Mouse (Mus musculus) urinary bladder, postnatal 4 days (tissue): ENCODE data around the gene Hcn2.

Experiments
- DNase-seq, 2 experiments: peaks; one replicate each; pipeline ENCODE4 v3.0.0; 2021 to 2022; ENCODE audit warnings: low spot score in 2 of 2

Hcn2 gene

DNA sequence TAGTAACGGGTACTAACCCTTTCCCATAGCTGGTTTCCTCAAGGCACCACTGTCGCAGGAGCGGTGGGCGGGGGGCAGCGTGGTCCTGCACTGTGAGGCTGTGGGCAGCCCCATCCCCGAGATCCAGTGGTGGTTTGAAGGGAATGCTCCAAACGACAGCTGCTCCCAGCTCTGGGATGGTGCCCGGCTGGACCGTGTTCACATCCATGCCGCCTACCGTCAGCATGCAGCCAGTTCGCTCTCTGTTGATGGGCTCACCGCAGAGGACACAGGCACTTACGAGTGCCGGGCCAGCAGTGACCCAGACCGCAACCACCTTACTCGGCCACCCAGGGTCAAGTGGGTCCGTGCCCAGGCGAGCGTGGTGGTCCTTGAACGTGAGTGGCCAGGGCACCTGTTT is 7.8 kb upstream of the Hcn2 start:
- DNase-seq, result no peak

DNA sequence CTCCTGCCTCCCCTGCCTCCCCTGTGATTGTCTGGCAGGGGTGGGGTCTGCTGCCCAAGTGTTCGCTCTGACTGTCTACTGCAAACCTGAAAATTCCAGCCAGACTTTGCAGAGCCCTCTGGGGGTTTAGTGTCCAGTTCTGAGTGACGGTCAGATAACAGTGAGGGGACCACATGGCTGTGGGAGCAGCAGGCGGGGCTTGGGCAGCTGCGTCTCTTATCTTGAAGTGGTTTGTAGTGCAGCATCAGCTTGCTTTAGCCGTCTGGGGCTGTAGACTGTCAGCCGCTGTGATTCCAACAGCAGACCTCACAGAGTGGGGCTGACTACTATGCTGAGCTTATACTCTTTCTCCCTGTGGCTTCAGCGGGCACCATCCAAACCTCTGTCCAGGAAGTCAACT is 7.1 kb upstream of the Hcn2 start:
- no peak for DNase-seq

DNA sequence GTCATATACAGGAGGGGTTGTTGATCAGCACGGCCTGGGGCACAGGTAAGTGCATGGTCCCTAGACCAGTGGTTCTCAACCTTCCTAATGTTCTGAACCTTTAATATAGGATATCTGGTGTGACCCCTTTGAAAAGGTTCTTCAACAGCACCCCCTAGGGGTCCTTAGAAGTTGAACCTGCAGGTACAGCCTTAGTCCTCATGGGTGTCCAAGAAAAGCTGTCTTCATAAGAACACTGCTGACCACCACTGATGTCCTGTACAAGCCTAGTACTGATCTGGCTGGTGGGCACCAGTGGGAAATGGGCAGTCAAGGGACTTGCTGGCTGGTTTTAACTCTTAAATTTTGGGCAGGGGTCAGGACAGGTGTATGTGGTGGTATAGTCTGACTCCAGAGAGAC is 4.4 kb upstream of the Hcn2 start:
- DNase-seq, result no peak

DNA sequence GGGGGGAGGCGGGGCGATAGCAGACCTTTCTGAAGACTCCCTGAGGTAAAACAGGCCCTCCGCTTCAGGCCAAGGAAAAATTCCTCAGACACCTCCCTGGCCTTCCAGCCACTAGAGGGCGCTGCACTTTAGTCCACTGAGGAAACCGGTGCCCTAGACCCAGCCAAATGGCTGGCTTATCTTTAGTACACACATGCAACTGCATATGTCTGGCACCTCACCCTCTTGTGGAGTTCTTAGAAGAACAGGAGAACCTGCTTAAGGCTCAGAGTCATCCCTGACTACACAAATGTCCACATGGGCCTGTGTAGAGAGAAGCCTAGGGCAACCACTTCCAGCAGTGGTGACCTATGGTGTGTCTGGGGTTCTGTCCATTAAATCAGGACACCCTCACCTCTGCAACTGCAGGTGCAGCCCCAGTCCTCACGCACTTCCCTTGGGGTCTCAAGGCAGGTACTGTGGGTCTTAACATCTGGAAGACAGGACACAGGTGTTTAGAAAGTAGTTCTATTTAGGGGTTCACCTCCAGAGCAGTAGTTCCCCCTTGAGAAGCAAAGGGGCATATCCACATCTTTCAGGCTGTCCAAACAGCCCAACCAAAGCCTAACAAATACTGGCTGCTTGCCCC is 3.8 kb upstream of the Hcn2 start:
- peak; percentile 69 to 86 for DNase-seq

DNA sequence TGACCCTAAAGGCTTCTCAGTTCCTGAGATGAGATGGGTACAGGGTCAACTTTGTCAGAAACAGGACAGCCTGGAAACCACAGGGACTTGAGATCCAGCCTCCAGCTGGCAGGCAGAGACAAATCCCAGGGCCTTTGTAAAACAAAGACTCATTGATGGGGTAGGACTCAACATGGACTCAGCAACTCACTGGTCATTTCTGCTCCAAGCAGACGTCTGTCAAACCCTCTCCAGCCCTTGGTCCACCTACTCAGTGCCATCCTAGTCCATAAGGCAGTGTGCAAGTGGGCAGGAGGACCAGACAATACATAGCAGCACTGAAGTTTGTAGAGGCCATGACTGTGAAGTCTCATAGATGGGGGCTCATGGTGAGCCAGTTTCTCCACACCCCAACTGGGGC is 3.3 kb upstream of the Hcn2 start:
- no peak for DNase-seq

DNA sequence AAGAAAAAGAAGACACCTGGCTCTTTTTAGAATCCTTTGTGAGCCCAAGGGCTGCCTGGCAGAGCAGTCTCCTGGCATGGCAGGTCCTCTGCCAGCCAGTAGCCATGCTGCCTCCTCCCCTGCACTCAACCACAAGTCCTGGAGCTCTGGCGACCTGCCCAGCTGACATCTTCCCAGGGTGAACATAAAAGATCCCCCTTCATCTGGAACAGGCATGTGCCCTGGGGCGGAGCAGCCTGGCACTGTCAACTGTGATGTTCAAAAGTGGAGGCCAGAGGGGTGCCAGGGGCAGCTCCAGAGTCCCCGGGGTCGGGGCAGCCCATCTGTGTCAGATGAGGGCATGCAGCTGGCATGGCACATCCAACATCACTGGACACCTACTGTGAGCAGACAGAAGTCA is 1.4 kb upstream of the Hcn2 start:
- DNase-seq, result no peak

DNA sequence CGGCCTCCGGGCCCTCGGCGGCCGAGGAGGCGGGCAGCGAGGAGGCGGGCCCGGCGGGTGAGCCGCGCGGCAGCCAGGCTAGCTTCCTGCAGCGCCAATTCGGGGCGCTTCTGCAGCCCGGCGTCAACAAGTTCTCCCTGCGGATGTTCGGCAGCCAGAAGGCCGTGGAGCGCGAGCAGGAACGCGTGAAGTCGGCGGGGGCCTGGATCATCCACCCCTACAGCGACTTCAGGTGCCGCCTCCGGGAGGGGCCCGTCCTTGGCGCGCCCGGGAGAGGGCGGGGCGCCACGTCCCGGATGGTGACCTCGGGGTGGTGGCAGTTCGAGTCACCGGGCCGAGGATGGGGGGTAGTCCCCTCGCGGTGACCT is 538 bp downstream of the Hcn2 start:
- DNase-seq, result no peak

DNA sequence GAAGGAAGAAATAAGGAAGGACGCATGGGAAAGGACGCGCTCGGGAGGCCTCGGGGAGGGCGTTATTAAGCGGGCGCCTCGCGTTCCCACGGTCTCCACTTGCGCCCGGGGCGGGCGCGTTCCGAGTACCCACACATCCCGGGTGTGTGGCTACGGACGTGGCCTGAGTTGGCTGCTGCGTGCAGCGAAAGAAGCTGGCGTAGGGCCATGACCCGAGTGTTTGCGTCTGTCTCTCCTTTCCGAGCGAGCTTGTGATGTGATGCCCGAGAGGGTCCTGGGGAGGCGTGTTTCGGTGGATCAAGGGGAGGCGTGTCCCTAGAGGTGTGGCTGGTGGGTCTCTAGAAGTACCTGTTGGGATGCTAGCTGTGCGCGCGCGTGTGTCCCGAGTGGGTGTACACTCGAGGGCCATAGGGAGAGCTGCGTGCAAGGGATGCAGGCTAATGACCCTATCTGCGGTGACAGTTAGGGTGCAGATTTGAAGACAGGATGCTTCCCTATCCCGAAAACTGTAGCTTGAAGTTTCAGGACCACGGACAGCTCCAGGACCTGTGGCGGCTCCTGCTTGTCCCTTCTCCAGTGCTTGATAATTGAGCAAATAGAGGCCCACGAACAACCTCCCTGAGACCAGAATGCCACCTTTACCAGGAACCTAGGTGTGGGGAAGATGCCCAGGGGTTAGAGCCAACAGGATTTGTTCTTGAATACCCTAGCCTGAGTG is 1.4 kb downstream of the Hcn2 start:
- peak in 1 of 2 experiments; percentile 80 for DNase-seq

DNA sequence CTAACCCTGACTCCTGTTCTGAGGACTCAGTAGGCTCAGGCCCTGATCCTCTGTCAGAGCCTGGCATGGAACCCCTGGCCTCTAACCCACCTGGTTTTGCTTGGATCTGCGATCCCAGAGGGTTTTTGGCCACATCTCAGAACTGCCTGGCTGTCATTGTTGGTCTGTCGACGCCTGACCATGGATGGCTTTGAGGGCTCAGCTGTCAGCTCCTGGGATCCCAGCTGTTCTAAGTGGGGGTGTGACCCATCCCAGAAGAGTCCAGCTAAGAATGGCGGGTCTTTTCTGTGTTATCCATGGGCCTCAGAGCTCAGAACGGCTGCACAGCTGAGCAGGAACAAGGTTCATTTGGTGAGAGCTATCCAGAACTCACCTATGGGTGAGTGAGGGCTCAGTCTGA is 4.7 kb downstream of the Hcn2 start:
- no peak for DNase-seq

DNA sequence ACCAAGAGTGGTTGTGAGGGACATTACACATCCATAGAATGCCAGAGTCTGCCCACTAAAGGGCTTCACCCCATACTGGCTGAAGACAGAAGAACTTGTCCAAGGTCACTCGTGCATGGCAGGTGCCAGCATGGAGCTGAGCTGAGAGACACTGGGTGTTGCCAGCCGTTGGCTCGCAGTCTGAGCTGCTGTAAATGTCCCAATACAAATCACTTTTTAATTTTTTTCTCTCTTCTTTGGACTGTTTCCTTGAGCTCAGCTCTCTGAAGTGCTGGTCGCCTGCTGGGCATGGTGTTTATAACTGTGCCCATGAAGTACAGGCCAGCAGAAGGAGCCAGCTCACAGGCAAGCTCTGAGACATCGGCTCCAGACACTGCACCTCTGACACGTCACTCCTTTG is 6.6 kb downstream of the Hcn2 start:
- DNase-seq, result no peak

DNA sequence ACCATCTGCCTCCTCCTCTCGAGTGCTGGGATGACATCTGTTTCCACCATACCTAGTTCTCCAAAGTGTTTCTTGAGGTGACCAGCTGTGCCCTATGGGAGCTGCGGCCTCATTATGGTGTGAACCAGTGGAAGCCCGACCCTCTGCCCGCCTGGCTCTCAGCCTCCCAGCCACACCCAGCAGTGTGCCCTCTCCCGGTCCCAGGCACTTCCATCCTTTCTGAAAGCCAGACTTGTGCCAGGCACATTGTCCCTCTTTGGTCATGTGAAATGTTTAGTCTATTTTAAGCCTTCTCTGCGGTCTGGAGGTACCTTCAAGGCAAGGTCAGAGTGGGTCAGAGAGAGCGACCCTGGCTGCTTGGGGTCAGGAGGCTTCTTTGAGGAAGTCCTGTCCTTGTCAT is 7.3 kb downstream of the Hcn2 start:
- no peak for DNase-seq

DNA sequence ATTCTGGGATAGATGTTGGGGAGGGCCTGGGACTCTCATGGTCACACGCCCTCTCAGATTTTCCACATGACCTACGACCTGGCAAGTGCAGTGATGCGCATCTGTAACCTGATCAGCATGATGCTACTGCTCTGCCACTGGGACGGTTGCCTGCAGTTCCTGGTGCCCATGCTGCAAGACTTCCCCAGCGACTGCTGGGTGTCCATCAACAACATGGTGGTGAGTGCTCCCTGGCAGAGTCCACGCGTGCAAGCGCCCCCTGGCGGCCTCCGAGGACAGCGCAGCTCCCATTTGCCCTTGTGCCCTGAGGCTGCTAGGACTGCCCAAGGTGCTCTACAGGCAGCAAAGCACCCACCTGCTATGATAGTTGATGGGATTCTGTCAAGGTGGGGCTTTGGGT is 9.7 kb downstream of the Hcn2 start:
- no peak for DNase-seq

DNA sequence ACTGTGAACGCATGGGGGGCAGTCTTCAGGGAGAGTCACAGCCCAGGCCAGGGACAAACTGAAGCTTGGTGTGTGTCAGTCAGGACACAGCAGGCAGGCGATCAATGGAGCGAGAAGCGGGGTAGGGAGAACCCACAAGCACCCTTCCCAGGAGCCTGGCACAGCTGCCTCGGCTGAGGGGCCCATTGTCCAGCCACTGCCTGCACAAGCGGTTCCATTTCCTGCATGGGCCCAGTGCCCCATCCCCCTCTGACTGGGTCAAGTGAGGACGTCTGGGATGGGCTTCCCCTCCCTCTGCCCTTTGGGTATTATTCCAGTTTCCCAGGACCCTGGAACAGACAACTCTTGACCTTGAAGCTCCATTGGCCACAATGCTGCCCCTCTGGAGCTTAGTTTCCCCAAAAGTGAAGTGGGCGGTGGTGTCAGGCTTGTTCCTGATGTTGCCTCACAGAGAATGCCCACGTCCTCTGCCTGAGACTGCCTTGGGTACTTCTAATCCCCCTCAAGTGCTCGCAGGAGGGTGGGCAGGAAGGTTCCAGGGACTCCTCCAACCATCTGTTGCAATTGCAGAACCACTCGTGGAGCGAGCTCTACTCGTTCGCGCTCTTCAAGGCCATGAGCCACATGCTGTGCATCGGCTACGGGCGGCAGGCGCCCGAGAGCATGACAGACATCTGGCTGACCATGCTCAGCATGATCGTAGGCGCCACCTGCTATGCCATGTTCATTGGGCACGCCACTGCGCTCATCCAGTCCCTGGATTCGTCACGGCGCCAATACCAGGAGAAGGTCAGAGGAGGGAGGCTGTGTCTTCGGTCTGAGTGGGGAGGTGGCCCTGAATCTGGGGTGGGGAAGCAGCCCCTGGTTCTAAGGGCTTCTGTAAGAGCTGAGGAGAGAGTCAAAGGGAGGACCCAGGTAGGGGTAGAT is 12.2 kb downstream of the Hcn2 start:
- no peak for DNase-seq

DNA sequence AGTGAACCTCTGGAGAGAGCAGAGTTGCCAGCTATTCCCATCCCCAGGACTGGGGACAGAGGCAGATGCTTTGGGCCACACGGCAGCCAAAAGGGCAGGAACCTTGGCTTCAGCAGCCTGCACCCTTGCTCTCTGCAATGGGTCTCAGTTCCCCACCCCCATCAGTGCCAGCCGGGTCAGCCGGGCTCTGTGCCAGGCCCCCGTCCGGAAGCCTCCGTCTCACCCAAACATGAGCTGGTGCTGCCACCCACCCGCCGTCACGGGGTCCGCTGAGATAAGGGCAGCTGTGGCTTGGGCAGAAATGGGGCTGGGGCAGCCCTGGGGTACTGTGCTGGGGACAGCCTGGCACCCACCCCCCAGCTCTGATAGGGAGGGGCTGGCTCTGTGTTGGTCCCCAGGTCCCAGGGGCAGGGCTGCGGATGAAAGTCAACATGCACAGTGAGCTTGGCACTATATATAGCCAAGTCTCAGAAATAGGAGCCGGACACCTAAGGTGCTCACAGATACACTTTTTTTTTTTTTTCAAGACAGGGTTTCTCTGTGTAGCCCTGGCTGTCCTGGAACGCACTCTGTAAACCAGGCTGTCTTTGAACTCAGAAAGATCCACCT is 13.0 kb downstream of the Hcn2 start:
- DNase-seq, result no peak

DNA sequence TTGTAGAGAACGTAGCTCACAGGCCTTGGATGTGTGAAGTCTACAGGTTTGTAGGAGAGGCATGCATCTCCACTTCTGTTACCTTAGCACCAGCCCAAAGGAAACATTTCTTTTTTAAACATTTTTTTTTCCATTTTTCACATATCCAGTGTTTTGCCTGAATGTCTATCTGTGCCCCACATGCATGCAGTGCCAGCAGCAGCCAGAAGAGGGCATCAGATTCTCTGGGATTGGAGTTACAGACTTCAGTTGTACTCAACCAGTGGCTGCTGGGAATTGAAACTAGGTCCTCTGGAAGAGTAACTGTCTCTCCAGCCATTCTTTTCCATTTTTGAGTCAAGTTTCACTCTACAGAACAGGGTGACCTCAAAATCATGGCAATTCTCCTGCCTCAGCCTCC is 16.1 kb downstream of the Hcn2 start:
- no peak for DNase-seq

DNA sequence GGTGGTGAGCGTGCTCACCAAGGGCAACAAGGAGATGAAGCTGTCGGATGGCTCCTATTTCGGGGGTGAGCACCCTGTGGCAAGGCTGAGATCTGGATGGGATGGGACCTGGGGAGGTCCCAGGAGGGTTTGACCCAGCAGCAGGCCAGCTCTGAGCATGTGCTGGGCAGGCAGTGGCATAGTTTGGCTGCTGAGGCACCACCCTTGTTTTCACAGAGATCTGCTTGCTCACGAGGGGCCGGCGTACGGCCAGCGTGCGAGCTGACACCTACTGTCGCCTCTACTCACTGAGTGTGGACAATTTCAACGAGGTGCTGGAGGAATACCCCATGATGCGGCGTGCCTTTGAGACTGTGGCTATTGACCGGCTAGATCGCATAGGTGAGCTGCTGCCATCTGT is 17.4 kb downstream of the Hcn2 start:
- DNase-seq, result no peak

DNA sequence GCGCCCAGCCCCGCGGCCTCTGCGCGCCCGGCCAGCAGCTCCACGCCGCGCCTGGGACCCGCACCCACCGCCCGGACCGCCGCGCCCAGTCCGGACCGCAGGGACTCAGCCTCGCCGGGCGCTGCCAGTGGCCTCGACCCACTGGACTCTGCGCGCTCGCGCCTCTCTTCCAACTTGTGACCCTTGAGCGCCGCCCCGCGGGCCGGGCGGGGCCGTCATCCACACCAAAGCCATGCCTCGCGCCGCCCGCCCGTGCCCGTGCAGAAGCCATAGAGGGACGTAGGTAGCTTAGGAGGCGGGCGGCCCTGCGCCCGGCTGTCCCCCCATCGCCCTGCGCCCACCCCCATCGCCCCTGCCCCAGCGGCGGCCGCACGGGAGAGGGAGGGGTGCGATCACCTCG is 18.9 kb downstream of the Hcn2 start:
- no peak for DNase-seq

DNA sequence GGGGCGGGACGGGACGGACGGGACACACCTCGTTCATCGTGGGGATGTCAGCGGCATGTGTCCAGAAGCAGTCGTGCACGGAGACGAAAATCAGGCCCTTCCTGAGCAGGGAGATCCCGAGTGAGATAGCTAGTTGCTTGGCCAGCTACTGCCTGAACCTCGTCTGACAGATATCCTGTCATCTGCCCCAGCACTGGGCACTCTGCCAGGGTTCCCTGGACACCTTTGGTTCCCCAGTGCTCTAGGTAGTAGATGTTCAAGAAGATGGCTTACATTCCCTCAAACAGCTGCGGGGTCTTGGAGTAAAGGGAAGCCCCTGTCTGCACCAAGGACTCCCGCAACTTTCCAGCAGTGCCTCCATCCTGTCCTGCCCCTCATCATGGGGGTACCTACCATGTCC is 20.3 kb downstream of the Hcn2 start:
- DNase-seq, result no peak

DNA sequence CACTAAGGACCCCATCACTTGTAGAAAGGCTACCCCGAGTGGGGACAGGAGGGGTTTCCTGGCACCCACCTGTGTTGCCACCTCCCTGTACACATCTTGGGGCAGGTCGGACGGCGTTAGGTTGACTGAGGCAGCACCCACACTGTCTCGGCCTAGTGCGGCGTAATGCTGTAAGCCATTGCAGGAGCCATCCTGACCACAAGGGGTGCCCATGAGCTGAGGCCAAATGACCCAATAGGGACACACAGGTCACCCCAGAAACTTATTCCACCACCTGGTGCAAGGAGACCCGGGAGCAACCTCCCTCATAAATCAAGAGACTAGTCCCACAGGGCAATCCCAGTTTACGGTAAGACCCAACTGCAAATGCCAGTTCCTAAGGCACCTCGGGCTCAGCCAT is 21.8 kb downstream of the Hcn2 start:
- DNase-seq, result no peak

DNA sequence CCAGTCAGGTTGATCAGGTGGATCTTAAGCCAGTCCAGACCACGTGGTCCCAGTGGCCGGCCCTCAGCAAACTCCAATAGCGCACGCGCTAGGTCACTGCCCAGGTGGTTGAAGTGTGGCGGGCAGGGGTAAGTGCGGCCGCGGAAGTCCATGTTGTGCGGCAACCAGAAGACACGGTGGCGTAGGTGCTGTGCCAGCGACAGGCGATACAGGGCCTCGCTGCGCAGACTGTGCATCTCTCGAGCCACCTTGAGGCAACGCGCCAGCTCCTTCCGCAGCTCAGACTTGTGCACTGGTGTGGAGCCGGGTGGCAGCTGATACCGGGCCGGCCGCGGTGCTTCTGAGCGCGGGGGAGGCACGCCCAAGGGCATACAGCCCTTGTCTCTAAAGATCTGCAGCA is 22.8 kb downstream of the Hcn2 start:
- no peak for DNase-seq

DNA sequence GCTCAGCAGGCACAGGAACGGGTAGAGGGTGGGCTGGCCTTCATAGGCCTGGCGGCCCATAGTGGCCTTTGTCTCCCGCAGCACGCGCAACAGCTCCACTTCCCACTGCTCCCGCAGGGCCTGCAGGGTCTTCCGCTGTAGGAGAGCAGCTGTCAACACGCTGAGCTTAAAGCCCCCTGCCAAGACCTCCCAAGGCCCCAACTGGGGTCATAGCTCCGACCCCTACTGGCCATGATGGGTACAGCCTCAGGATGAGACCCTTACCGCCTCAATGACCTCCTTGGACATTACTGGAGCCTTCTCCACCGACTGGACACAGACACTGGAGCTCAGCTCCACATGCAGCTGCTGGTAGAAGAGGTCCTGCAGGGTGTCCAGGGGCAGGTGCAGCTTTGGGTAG is 24.4 kb downstream of the Hcn2 start:
- DNase-seq, result no peak

DNA sequence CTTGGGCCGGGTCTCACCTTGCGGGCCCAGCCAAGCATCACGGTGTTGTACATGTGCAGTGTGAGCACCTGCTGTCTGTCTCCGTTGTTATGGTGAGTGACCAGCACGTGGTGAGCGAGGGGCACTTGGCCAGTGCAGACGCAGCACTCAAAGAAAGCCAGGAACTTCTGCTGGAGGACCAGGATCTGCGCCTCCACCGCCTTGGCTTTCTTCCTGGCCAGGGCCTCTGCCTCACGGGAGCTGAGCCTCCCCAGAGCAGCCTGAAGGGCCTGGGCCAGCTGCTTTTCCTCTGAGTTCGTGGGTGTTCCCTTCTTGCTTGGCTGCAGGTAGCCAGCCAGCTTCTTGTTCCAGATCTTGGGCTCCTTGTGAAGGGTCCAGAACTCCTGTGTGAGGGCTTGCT is 26.7 kb downstream of the Hcn2 start:
- no peak for DNase-seq
